Mouse (Mus musculus): ENCODE data around the gene Rara. TPM values are rescaled to one million over a fixed set of nuclear protein-coding genes. Genes with fewer than 3 reads are reported as not detected.
A peak's percentile ranks its signal among the peaks of the same experiment; 100 is the strongest.
"Not testable (repeated sequence)": the region's sequence is repeated elsewhere in the genome, so short reads cannot be mapped to it uniquely, and the experiment has no call there.

Rara gene
- polyA plus RNA-seq, 1 experiment from 2014 or later, result 26.2 TPM

DNA sequence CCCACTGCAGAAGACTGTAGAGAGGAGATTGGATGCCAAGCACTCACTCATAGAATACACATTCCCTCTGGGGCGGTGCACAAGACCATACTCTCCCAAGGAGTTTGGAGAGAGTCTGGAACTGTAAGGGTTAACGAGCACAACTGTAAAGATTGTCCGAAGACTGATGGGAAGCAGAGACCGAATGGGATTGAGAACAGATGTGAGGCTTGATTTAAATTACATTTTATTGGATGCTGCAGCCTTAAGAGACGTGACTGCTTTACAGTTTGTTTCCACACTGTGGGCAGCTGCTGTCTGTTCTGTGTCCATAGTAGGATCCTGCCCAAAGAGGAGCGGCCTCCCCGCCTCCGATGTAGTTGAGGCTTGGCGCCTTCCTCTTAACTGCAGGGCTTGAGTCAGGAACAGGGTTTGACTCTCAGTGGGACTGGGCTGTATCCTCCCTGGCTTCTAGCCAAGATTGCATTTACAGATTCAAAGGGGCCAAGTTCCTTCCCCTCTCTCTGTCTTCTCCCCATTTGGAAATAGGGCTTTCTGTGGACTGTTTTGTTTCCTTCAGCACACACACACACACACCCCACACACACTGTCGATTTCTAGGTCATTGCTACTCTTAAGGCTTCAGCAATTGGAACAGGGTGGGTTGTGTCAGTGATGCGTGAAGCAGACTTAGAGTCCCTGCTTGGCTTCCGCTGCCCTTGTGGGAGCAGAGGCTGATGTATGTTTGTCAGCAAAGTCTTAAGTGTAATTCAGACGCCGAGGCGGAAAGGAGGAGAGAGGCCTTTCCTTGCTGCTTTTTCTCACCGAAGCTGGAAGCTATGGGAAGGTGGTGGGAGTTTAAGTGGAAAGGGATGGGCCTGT, 4.5 kb upstream of the Rara start:
- ATAC-seq (replicated peaks; ENCODE audit: insufficient number of reproducible peaks, insufficient read depth, low FRiP score, low read depth); H3K4me2 ChIP-seq; H3K9me3 ChIP-seq (replicated peaks); H3K36me3 ChIP-seq; H3K9ac ChIP-seq; H3K27me3 ChIP-seq; H3K4me3 ChIP-seq: not testable (repeated sequence)
- H3K27ac ChIP-seq, result peak overlapping the region; percentile 71
- 49% methylated on average over 16 of the region's 16 CpGs for WGBS
- peaks cover 60% of the 10 kb centered on the region for H3K4me1 ChIP-seq (replicated peaks)

DNA sequence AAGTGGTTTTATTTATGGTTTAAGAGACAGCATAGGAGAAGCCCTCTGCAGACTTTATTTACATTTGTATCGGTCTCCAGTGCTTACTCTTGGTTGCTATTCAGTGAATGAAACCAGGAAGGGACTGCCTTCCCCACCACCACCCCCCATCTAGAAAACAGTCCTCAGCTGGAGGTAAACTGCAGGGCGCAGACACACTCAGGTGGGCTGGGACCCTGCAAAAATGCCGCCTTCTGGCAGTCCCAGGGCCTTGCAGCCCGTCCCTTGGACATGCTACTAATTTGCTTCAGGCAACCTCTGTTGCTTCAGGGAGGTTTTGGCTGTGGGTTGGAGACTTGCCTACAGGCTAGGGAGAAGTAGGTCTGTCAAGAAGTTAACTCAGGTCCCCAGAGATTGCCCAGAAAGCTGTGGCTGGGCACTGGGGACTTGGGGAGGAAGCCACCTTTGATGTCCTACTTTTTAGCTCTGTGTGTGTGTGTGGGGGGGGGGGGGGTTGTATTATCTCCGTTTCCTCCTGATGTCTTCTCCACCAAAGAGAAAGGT, 2.9 kb upstream of the Rara start:
- peaks cover 73% of the 10 kb centered on the region for H3K4me1 ChIP-seq (replicated peaks)
- no peaks in the 10 kb centered on the region for H3K9me3 ChIP-seq (replicated peaks)
- ATAC-seq (replicated peaks; ENCODE audit: insufficient number of reproducible peaks, insufficient read depth, low FRiP score, low read depth), result no peak
- 60% methylated on average over 5 of the region's 5 CpGs for WGBS
- no peak overlapping the region for H3K4me2 ChIP-seq
- H3K4me3 ChIP-seq, result no peak overlapping the region
- H3K27ac ChIP-seq, result peak overlapping the region; percentile 71
- H3K27me3 ChIP-seq, result no peaks in the 10 kb centered on the region
- H3K9ac ChIP-seq, result no peak overlapping the region
- peaks cover 4% of the 10 kb centered on the region for H3K36me3 ChIP-seq

DNA sequence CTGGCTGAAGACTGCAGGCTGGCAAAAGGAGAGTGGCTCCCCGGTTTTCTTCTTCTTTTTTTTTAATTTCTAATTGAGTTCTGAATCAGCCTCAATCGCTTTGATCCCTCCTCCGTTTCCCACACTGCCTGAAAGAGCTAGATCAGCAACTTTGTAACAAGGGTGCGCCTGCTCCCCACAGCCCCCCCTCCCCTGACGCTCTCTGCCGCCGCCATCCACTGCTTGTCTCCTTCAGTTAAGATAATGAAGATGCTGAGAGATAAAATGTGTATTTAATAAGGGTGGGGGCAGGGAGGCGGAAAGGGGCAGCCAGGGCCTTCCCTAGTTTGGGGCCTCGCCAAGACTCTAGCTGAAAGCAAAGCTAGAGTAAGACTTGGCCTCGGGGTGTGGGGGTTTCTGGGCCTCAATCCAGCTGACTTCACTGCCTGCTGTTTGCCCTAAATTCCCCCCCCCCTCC, 2.3 kb upstream of the Rara start:
- Histone ChIP-seq H3K4me3 (no peak overlapping the region), H3K4me2 (peak overlapping the region; percentile 29), H3K27me3 (no peaks in the 10 kb centered on the region), H3K9me3 (replicated peaks) (no peaks in the 10 kb centered on the region), H3K4me1 (replicated peaks) (peaks cover 79% of the 10 kb centered on the region), H3K9ac (no peak overlapping the region), H3K27ac (peak overlapping the region; percentile 71), H3K36me3 (no peaks in the 10 kb centered on the region; the same call in 1 of the 2 replicates)
- ATAC-seq (replicated peaks; ENCODE audit: insufficient number of reproducible peaks, insufficient read depth, low FRiP score, low read depth), result no peak
- WGBS, result 16% methylated on average over 10 of the region's 10 CpGs

DNA sequence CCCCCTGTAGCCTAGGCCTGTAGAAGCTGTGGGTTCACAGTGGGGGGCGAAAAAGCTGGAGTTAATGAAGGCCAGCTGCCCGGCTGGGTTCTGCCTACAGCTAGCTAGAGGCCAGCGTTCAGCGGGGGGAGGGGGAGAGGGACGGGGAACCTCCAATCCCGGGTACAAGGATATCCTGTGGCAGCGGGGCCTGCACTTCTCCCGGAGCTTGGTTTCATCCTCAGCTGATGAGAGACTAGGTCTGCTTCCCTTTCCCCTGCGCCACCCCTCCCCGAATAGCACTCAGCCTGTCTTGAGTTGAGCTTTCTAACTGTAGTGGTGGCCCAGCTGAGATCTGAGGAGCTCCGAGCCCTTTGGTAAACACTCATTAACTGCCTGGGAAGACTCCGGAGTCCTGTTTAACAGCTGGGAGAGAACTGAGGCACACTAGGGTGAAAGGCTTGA, 1.7 kb upstream of the Rara start:
- no peak overlapping the region for H3K9ac ChIP-seq
- no peak for ATAC-seq (replicated peaks; ENCODE audit: insufficient number of reproducible peaks, insufficient read depth, low FRiP score, low read depth)
- peak overlapping the region; percentile 71 for H3K27ac ChIP-seq
- no peaks in the 10 kb centered on the region; the same call in 1 of the 2 replicates for H3K36me3 ChIP-seq
- H3K4me3 ChIP-seq, result no peak overlapping the region
- H3K4me2 ChIP-seq, result peak overlapping the region; percentile 29
- peaks cover 85% of the 10 kb centered on the region for H3K4me1 ChIP-seq (replicated peaks)
- no peaks in the 10 kb centered on the region for H3K27me3 ChIP-seq
- H3K9me3 ChIP-seq (replicated peaks), result no peaks in the 10 kb centered on the region
- 12% methylated on average over 12 of the region's 12 CpGs for WGBS

DNA sequence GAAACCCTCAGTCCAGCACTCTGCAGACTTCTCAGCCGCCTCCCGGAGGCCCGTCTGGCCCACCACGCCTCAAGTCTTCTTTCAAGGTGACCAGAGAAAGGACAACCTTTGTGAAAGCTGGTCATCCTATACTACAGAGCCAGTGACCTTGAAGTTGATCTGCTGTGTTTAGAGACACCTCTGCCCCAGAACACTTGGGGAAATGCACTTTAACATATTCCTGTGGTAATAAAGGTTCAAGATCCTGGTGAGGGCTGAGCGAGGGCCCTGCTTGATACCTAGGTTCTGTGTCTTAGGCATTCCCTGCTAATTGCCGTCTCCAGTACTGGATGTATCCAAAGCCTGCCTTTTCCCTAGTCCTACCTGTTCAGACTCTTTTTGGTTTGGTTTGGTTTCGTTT, 1.1 kb upstream of the Rara start:
- Histone ChIP-seq H3K4me2 (no peak overlapping the region), H3K9me3 (replicated peaks) (no peaks in the 10 kb centered on the region)
- 68% methylated on average over 7 of the region's 7 CpGs for WGBS

DNA sequence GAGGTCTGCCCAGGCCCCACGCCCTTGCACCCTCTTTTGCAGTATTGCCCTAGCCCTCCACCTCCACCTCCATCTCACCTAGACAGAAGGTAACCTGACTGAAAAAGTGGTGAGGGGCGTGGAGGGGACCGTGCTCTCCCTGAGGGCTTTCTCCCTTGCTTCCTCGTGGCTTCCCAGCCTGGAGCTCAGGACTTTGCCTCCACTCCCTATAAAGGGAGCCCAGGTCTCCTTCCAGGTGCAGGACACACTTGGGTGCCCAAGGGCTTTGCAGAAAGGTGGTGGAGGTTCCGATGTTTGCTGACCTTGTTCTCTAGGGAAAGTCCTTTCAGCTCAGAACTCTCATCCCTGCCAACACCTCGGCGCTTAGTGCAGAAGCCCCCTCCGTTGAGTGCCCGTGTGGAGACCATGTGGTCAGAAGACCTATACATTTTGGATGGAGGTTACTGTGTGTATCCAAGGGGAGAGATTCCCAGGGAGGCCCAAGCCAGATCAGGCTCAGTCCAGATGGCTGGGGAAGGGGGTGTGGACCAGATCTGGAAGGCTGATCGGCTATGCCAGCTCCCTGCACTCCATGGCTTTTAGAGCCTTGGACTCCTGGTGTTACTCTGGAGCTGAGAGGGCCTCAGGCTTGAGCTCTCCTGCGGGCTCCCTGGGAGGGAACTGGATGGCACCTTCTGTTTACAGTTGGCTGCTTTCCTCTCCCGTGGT, 722 bp downstream of the Rara start:
- H3K27me3 ChIP-seq, result no peaks in the 10 kb centered on the region
- peak overlapping the region; percentile 64 for H3K4me3 ChIP-seq
- peak overlapping the region; percentile 99 for H3K27ac ChIP-seq
- peak overlapping the region; percentile 79 for H3K9ac ChIP-seq
- WGBS, result 7% methylated on average over 12 of the region's 12 CpGs
- no peaks in the 10 kb centered on the region for H3K36me3 ChIP-seq
- peak overlapping the region; percentile 76 for H3K4me2 ChIP-seq
- peaks cover 97% of the 10 kb centered on the region for H3K4me1 ChIP-seq (replicated peaks)
- no peak for ATAC-seq (replicated peaks; ENCODE audit: insufficient number of reproducible peaks, insufficient read depth, low FRiP score, low read depth)
- H3K9me3 ChIP-seq (replicated peaks), result no peaks in the 10 kb centered on the region

More for the DNA sequence above, 1.1 kb upstream of the Rara start:
- Histone ChIP-seq H3K4me1 (replicated peaks) (peaks cover 91% of the 10 kb centered on the region), H3K4me3 (no peak overlapping the region), H3K27ac (peak overlapping the region; percentile 71; the same call in 1 of the 2 replicates), H3K36me3 (no peaks in the 10 kb centered on the region), H3K9ac (no peak overlapping the region), H3K27me3 (no peaks in the 10 kb centered on the region)
- ATAC-seq (replicated peaks; ENCODE audit: insufficient number of reproducible peaks, insufficient read depth, low FRiP score, low read depth), result no peak

DNA sequence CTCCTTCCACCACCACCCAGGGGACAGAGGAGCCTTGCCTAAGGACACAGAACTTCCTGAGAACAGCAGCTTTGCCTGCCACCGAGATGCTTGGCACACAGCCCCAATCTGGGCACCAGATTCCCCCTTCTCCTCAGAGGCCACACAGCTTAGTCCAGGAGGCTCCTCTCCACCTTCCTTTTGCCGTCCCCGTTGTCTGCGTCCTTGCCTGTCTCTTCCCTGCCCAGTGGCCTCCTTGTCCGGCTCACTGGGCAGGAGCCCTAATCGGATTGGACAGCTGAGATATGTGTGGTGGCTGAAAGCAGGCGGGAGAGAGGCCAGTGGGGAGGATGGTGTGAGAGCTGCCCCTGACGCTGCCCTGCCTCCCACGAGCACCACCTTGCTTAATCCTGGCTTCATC, 1.9 kb downstream of the Rara start:
- 0 out of 2 replicates have a peak, but pooled peaks have one; percentile 0 for ATAC-seq (replicated peaks; ENCODE audit: insufficient number of reproducible peaks, insufficient read depth, low FRiP score, low read depth)
- 3% methylated on average over 9 of the region's 9 CpGs for WGBS

DNA sequence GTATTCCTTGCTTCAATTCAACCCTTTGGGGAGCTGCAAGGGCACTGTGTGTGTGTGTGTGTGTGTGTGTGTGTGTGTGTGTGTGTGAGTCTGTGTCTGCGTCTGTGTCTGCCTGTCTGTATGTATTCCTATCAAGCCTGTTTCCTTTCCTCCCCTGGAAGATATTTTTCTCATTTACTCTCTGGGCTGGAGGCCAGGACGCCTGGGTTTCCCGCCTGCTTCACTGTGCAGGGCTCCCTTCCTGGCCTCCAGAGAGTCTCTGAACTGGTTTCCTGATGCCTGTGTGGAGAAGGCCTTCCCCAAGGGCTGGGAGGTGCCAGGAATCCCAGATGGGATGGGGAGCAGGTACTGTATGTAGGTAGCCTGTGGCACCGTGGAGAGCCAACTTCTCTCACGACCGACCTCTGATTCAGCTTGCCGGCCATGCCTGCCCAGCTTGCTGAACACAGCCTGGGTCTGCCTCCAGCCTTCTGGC, 2.5 kb downstream of the Rara start:
- peak overlapping the region; percentile 64 for H3K4me3 ChIP-seq
- WGBS, result 15% methylated on average over 7 of the region's 7 CpGs
- peak overlapping the region; percentile 99 for H3K27ac ChIP-seq
- peaks cover 87% of the 10 kb centered on the region for H3K4me1 ChIP-seq (replicated peaks)
- H3K4me2 ChIP-seq, result peak overlapping the region; percentile 76
- H3K27me3 ChIP-seq, result no peaks in the 10 kb centered on the region
- ATAC-seq (replicated peaks; ENCODE audit: insufficient number of reproducible peaks, insufficient read depth, low FRiP score, low read depth), result 0 out of 2 replicates have a peak, but pooled peaks have one; percentile 2
- no peaks in the 10 kb centered on the region for H3K9me3 ChIP-seq (replicated peaks)
- peak overlapping the region; percentile 53 for H3K9ac ChIP-seq
- H3K36me3 ChIP-seq, result no peaks in the 10 kb centered on the region

More for the DNA sequence above, 1.9 kb downstream of the Rara start:
- H3K9me3 ChIP-seq (replicated peaks), result no peaks in the 10 kb centered on the region
- H3K27me3 ChIP-seq, result no peaks in the 10 kb centered on the region
- H3K27ac ChIP-seq, result peak overlapping the region; percentile 99
- peak overlapping the region; percentile 76 for H3K4me2 ChIP-seq
- H3K9ac ChIP-seq, result peak overlapping the region; percentile 53
- peaks cover 91% of the 10 kb centered on the region for H3K4me1 ChIP-seq (replicated peaks)
- peak overlapping the region; percentile 64 for H3K4me3 ChIP-seq
- H3K36me3 ChIP-seq, result no peaks in the 10 kb centered on the region

DNA sequence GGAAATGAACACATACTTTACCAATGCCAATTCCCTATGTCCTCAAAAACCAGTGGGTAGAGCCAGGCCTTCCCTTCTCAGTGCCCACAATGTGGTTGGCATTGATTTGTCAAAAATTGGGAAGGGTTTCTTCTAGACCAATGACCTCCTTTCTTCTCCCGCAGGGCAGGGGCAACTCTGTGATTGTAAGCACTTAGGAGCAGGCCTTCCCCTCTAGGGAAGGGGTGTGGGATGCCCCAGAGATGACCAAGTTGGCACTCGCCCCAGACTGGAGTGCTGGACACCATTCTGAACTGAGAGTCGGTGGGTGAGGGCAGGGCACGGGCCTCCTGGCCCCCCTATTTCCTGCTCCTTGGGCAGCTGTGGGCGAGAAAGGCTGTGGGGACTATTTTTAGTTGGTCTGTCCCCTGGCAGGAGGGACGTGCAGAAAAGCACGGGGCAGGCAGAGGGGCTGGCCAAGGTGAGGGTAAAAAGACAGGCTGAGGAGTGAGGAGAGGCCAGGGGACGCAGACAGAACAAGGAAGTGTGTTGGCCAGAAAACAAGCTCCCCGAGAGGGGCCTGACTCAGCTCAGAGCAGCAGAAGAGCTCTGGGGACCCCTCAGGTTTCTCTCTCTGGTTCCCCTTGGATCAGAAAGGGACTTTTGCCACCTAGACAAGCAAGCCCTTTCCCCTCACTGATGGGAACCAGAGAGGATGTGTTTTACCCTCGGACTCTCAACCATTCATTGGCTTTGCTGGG, 3.3 kb downstream of the Rara start:
- H3K27me3 ChIP-seq, result no peaks in the 10 kb centered on the region
- peak overlapping the region; percentile 76 for H3K4me2 ChIP-seq
- peak; percentile 73 for ATAC-seq (replicated peaks; ENCODE audit: insufficient number of reproducible peaks, insufficient read depth, low FRiP score, low read depth)
- H3K36me3 ChIP-seq, result no peaks in the 10 kb centered on the region
- peak overlapping the region; percentile 15; the same call in 1 of the 2 replicates for H3K4me3 ChIP-seq
- no peaks in the 10 kb centered on the region for H3K9me3 ChIP-seq (replicated peaks)
- peaks cover 85% of the 10 kb centered on the region for H3K4me1 ChIP-seq (replicated peaks)
- peak overlapping the region; percentile 99 for H3K27ac ChIP-seq
- 8% methylated on average over 10 of the region's 10 CpGs for WGBS
- peak overlapping the region; percentile 47 for H3K9ac ChIP-seq

DNA sequence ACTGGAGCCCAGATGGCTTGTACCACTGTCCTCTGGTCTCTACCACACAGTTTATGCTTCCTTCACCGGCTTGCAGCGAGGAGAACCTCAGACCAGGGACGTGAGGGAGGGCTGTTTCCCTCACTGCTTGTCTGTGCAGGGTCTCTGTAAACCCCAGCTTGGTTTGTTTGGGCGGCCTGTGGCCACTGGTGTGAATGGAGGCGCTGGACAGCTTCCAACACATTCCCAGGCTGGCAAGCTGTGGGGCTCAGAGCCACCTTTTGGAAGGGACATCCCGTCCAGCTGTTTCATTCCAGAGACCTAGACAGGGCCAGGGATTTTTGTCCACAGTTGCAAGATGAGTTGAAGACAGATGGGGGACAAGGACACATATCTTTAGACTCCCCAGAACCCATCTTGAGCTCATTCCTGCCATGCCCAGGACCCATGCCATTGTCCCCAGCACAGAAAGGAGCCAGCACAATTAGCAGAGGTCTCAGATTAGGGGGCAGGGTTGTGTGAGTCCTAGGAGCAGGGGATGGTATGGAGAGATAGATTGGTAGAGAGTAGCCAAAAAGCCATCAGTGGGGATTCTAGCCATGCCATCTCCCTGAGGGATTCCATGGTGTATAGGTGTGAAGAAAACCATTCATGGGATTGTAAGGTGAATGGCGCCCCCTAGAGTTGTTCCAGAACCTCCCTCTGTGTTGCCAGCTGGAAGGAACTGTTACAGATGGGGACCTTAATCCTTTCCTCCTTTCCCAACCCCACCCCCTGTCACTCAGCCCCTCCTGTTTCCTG, 4.1 kb downstream of the Rara start:
- peak overlapping the region; percentile 99 for H3K27ac ChIP-seq
- no peaks in the 10 kb centered on the region for H3K36me3 ChIP-seq
- H3K4me1 ChIP-seq (replicated peaks), result peaks cover 85% of the 10 kb centered on the region
- peak overlapping the region; percentile 47 for H3K9ac ChIP-seq
- H3K4me2 ChIP-seq, result peak overlapping the region; percentile 76
- no peaks in the 10 kb centered on the region for H3K9me3 ChIP-seq (replicated peaks)
- 0 out of 2 replicates have a peak, but pooled peaks have one; percentile 2 for ATAC-seq (replicated peaks; ENCODE audit: insufficient number of reproducible peaks, insufficient read depth, low FRiP score, low read depth)
- H3K4me3 ChIP-seq, result peak overlapping the region; percentile 15; the same call in 1 of the 2 replicates
- H3K27me3 ChIP-seq, result no peaks in the 10 kb centered on the region
- 13% methylated on average over 7 of the region's 7 CpGs for WGBS
